Mouse (Mus musculus) heart, adult 2 months (tissue): ENCODE results near the gene Tmem63a.

Source experiments
- CTCF ChIP-seq: fragments of 200-600 bp; IDR thresholded peaks from 2 replicates; pipeline ENCODE4 v1.8.1; 2022; ENCODE audit warnings: antibody characterized with exemption, mild to moderate bottlenecking, moderate library complexity
- EP300 ChIP-seq: fragments of 200-500 bp; IDR thresholded peaks from 2 replicates; pipeline ENCODE4 v1.6.1; 2011; ENCODE audit warnings: low read depth, low read length, control low read depth; ENCODE audit not compliant: insufficient read depth
- POLR2A ChIP-seq: fragments of 200-500 bp; IDR thresholded peaks from 2 replicates; pipeline ENCODE4 v1.6.1; 2011; ENCODE audit warnings: mild to moderate bottlenecking, low read depth, low read length, control low read depth; ENCODE audit not compliant: insufficient read depth

DNA sequence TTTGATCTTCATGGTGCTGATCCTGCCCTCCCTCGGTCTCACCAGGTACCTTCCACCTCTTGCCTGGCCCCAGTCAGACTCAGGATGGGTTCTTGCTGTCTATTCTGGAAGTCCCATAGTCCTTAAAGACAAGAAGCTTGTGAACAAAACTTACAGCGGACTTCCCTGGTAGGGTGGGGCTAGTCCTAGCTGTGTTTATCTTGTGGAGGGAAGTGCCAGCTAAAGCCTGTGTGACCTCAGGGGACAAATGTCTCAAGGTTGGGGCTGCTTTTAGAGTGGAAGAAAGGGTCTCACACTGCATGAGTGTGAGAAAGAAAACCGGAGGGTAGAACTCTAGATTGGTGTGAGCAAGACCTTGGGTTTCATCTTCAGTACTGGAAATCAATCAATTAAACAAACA, 23.6 kb downstream of the Tmem63a start:
- TF ChIP-seq POLR2A, result no peak
- no peak for TF ChIP-seq EP300
- TF ChIP-seq CTCF, result no peak
